Mouse (Mus musculus) liver, adult 2 months (tissue): ENCODE results near the gene Ptma. TPM values are rescaled to one million over a fixed set of nuclear protein-coding genes. Genes with fewer than 3 reads are reported as not detected.

Source experiments
- DNase-seq: peaks from one replicate; pipeline ENCODE4 v3.0.0-alpha.2; 2011; ENCODE audit warnings: low read depth, low spot score; ENCODE audit errors: extremely low read depth
- H3K27ac ChIP-seq: fragments of 200-500 bp; replicated peaks from 2 replicates; pipeline ENCODE4 v1.5.1; 2012; ENCODE audit warnings: low read depth, mild to moderate bottlenecking, control low read depth, inconsistent platforms, low read length; ENCODE audit not compliant: insufficient read depth
- H3K27me3 ChIP-seq: fragments of 200-500 bp; 2 replicates; pipeline ENCODE4 v1.6.1; 2012; ENCODE audit warnings: mild to moderate bottlenecking, moderate library complexity, low read length, inconsistent platforms; ENCODE audit not compliant: control insufficient read depth, insufficient read depth
- H3K36me3 ChIP-seq: fragments of 200-500 bp; 2 replicates; pipeline ENCODE4 v1.6.1; 2012; ENCODE audit warnings: low read length, inconsistent platforms; ENCODE audit not compliant: control insufficient read depth, insufficient read depth
- H3K4me1 ChIP-seq: fragments of 200-500 bp; 2 replicates; pipeline ENCODE4 v1.6.1; 2011; ENCODE audit warnings: low read length; ENCODE audit not compliant: control insufficient read depth, insufficient read depth
- H3K4me3 ChIP-seq: fragments of 200-500 bp; 2 replicates; pipeline ENCODE4 v1.5.1; 2011; ENCODE audit warnings: low read depth, mild to moderate bottlenecking, control low read depth, low read length, moderate library complexity; ENCODE audit not compliant: insufficient read depth
- H3K79me2 ChIP-seq: fragments of 200-500 bp; 2 replicates; pipeline ENCODE4 v1.6.1; 2012; ENCODE audit warnings: inconsistent platforms, mild to moderate bottlenecking, low read length, moderate library complexity; ENCODE audit not compliant: control insufficient read depth, insufficient read depth
- H3K9ac ChIP-seq: fragments of 200-500 bp; 2 replicates; pipeline ENCODE4 v1.6.1; 2012; ENCODE audit warnings: low read depth, mild to moderate bottlenecking, control low read depth, inconsistent platforms, low read length
- CTCF ChIP-seq: fragments of 200-500 bp; IDR thresholded peaks from 2 replicates; pipeline ENCODE4 v1.5.1; 2011; ENCODE audit warnings: low read depth, low read length, control low read depth
- POLR2A ChIP-seq: fragments of 200-500 bp; IDR thresholded peaks from 2 replicates; pipeline ENCODE4 v1.6.1; 2011; ENCODE audit warnings: low read length, control low read depth; ENCODE audit not compliant: insufficient read depth; ENCODE audit errors: extremely low read depth
- WGBS: fragments of 180-500 bp; shearing (Covaris S2); methylation state at CpG from one replicate; pipeline ENCODE4 v1.1.7; 2018; 5-methylcytosine and 5-hydroxymethylcytosine counted together
- polyA plus RNA-seq: library from polyadenylated mRNA; depleted of rRNA; stranded (reverse); fragments of >200 nt; gene quantifications from 2 replicates; pipeline ENCODE4 v1.2.3, GENCODE M21; 2012
- total RNA-seq: library from RNA; depleted of rRNA; stranded (reverse); fragments of >200 nt; gene quantifications from 2 replicates; pipeline ENCODE4 v1.2.3, GENCODE M21; 2014

The Ptma gene
- total and polyA plus RNA-seq, 2 experiments = 240 to 259 TPM

DNA sequence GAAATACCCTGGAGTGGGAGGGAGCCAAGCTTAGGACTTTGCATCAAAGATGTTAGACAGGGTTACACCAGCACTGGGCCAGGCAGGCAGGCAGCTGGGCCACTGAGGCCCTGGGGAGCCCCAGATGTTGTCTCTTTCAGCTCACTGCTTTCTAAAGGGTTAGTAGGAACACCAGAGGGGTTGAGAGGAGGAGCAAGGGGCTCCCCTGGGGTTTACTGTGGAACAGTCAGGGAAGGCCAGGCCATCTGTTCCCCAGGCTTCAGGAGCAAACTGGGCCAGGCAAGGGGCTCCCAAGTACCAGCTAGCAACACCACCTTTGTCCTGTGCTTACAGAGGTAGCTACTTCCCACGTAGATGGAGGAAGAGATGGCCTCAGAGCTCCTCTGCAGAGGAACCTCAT, 27.9 kb upstream of the Ptma start:
- Histone ChIP-seq H3K9ac (no peak overlapping the region), H3K36me3 (no peaks in the 10 kb centered on the region), H3K4me1 (peaks cover 20% of the 10 kb centered on the region), H3K79me2 (no peaks in the 10 kb centered on the region), H3K27me3 (no peaks in the 10 kb centered on the region), H3K4me3 (no peak overlapping the region), H3K27ac (no peak overlapping the region)
- DNase-seq = no peak
- no peak for TF ChIP-seq CTCF
- whole genome bisulfite sequencing = 68% methylated on average over 1 of the region's 1 CpGs

DNA sequence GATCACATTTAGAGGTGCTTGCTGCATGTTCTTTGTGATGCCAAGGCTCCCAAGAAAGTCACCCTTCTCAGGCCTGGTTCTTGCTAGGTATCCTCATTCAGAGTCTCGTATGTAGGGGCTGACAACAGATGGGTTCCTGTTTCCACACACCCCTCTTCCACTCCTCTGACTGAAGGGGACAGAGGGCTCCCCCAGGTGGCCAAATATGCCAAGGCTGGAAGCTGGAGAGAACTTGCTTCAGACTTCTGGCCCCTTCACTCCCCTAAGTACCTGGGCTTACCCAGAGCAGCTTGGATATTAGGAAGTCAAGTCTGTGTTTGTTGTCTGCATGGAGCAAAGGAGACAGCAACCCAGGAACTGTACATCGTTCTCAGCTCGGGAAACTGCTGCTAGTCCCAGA, 26.6 kb upstream of the Ptma start:
- no peaks in the 10 kb centered on the region for H3K27me3 ChIP-seq
- WGBS = 34% methylated on average over 3 of the region's 3 CpGs
- H3K79me2 ChIP-seq = no peaks in the 10 kb centered on the region
- no peak overlapping the region for H3K9ac ChIP-seq
- no peak overlapping the region for H3K4me3 ChIP-seq
- DNase-seq = peak; percentile 41
- H3K36me3 ChIP-seq = no peaks in the 10 kb centered on the region
- peaks cover 25% of the 10 kb centered on the region for H3K4me1 ChIP-seq
- H3K27ac ChIP-seq = no peak overlapping the region
- peak; percentile 79 for TF ChIP-seq CTCF
- TF ChIP-seq POLR2A = no peak

GRCm38 (mm10) chr1:86500681-86501080, 25.8 kb upstream of the Ptma start:
- H3K79me2 ChIP-seq = no peaks in the 10 kb centered on the region
- no peak overlapping the region for H3K9ac ChIP-seq
- H3K27ac ChIP-seq = no peak overlapping the region
- no peaks in the 10 kb centered on the region for H3K27me3 ChIP-seq
- TF ChIP-seq POLR2A = no peak
- TF ChIP-seq CTCF = no peak
- H3K4me1 ChIP-seq = peaks cover 30% of the 10 kb centered on the region
- H3K4me3 ChIP-seq = no peak overlapping the region
- no peak for DNase-seq
- 24% methylated on average over 4 of the region's 4 CpGs for WGBS
- H3K36me3 ChIP-seq = no peaks in the 10 kb centered on the region

DNA sequence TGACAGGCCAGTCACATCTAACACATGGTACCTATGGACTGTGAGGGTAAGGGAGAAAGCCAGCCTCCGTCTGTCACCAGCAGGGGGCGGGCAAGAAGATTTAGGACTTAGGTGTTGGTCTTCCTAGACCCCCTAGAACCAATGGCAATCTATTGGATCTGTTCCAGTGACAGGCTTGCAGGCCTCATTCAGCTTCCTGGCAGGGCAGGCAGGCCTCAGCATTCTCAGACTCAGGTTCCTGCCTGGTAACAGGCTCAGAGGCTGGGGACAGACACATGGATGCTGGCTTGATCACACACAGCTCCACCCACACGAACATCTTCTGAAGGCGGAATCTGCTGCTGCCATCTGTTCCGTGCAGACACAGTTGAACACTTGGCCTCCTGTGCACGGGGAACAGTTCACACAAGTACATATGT, 25.4 kb upstream of the Ptma start:
- Histone ChIP-seq H3K4me3 (no peak overlapping the region), H3K27me3 (no peaks in the 10 kb centered on the region), H3K36me3 (no peaks in the 10 kb centered on the region), H3K4me1 (peaks cover 30% of the 10 kb centered on the region), H3K9ac (no peak overlapping the region), H3K79me2 (no peaks in the 10 kb centered on the region), H3K27ac (no peak overlapping the region)
- WGBS = 34% methylated on average over 6 of the region's 6 CpGs
- DNase-seq = no peak
- TF ChIP-seq CTCF (peak; percentile 70), POLR2A (no peak)

DNA sequence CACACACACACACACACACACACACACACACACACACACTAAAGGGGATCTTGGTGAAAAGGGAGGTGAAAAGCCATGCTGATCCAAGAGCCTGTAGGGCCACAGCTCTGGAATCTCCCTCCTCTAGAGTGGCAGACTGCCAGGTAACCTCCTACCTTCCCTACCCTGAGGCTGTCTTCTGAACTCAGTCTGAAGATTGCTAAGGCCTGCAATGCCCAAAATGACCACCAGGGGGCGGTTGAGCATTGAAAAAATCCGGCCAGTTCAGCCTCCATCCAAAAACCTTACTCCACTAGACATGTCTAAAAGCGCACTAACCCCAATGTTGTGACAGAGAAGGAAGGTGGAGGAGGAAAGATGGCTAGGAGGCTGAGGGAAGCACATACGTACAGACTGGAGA, 25.0 kb upstream of the Ptma start:
- 3% methylated on average over 4 of the region's 4 CpGs for WGBS
- Histone ChIP-seq H3K79me2 (no peaks in the 10 kb centered on the region), H3K9ac (no peak overlapping the region), H3K4me1 (peaks cover 30% of the 10 kb centered on the region), H3K4me3 (no peak overlapping the region), H3K36me3 (no peaks in the 10 kb centered on the region), H3K27me3 (no peaks in the 10 kb centered on the region), H3K27ac (no peak overlapping the region)
- TF ChIP-seq POLR2A = no peak
- TF ChIP-seq CTCF = peak; percentile 79
- peak; percentile 74 for DNase-seq

DNA sequence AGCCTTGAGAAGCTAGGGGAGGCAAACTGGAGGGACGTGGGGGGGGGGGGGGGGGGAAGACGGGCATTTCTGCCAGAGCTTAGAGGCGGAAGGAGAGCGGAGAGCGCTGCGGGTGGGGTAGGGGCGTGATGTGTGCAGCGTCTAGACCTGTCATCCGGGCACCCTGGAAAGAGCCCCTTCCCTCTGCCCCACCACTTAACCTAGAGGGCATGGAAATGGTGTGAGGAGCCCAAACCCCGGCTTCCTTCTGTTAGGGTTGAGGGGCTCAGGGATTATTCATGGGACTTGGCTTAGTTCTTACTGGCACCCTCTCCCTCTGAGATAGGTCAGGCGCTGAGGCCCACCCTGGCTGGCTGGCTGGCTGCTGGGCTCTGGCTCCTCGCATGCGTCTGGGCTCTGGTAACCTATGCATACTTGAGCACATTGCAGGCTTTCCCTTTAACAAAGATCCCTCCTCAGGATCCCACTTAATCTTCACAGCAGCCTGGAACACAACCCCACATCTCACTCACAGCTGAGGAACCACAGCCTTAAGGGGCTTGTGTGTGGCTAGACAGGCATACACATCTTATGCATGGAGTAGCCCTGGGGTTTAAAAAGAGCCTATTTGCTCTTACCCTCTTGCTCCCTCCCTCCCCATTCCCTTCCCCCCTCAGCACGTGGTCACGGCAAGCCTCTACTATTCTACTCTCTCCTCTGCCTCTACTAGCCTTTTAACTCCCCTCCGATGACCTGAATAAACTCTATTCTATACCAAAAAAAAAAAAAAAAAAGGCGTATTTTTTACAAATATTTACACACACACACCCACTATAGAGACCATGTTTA, 24.1 kb upstream of the Ptma start:
- no peak for DNase-seq
- no peaks in the 10 kb centered on the region for H3K79me2 ChIP-seq
- no peak overlapping the region for H3K9ac ChIP-seq

More for the DNA sequence above, 24.1 kb upstream of the Ptma start:
- H3K27ac ChIP-seq = no peak overlapping the region
- TF ChIP-seq CTCF (no peak), POLR2A (no peak)
- WGBS = 70% methylated on average over 13 of the region's 17 CpGs
- no peak overlapping the region for H3K4me3 ChIP-seq
- peaks cover 24% of the 10 kb centered on the region for H3K4me1 ChIP-seq
- H3K36me3 ChIP-seq = no peaks in the 10 kb centered on the region
- no peaks in the 10 kb centered on the region for H3K27me3 ChIP-seq
